ENCODE assay signal across 8 mouse cellular contexts in the genomic region with DNA sequence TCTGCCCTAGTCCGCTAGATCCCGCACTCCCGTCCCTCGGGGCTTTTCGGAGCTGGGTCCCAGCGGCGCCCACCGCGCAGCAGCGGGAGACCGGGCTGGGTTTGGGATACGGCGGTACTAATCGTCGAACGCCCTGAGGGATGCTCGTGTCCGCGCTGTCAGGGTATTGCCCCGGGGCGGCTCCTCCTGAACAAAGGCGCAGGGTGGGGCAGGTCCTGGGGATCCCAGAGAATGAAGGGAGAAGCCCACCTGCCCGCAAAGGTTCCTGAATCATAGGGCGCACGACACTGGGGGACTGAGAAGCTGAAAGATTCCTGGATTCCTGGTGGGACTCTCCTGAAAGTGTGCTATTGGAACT. TPM values are rescaled to one million over a fixed set of nuclear protein-coding genes. Genes with fewer than 3 reads are reported as not detected.
DNase-seq lines count a peak whose midpoint lies in the region; ATAC-seq lines count a peak whose summit lies in the region.
"Had no signal": no experiment of that assay in that cellular context is flagged by ENCODE, and none has a peak within 500 bp of the region (broad histone marks: within the 10 kb centered on the region; RNA-seq: fewer than 3 reads in every experiment).

No protein-coding gene starts in this region.

- H3K4me3 ChIP-seq in liver, embryonic 12.5 days, result peak overlapping the region; percentile 40
- peak overlapping the region; percentile 48 for H3K4me3 ChIP-seq in forebrain, embryonic 13.5 days
- peak overlapping the region; percentile 46 for H3K4me3 ChIP-seq in limb, embryonic 12.5 days (replicated peaks)
- H3K4me3 ChIP-seq in stomach, embryonic 14.5 days (ENCODE audit: low read depth, low read length), result peak overlapping the region; percentile 36

- H3K36me3 ChIP-seq in liver, embryonic 12.5 days, result no peaks in the 10 kb centered on the region
- no peaks in the 10 kb centered on the region for H3K36me3 ChIP-seq in forebrain, embryonic 13.5 days (ENCODE audit: poor library complexity, severe bottlenecking)
- H3K36me3 ChIP-seq in limb, embryonic 12.5 days, result no peaks in the 10 kb centered on the region
- no peaks in the 10 kb centered on the region for H3K36me3 ChIP-seq in stomach, embryonic 14.5 days (ENCODE audit: control insufficient read depth, insufficient read depth, low read length)

- 5% methylated on average over 25 of the region's 25 CpGs for WGBS in liver, embryonic 12.5 days (ENCODE audit: insufficient replicate concordance)
- WGBS in forebrain, embryonic 13.5 days, result under 1% methylated on average over 25 of the region's 25 CpGs
- WGBS in limb, embryonic 12.5 days, result 2% methylated on average over 25 of the region's 25 CpGs
- under 1% methylated on average over 25 of the region's 25 CpGs for WGBS in stomach, embryonic 14.5 days

- H3K9ac ChIP-seq in liver, embryonic 12.5 days, result no peak overlapping the region
- peak overlapping the region; percentile 63 for H3K9ac ChIP-seq in forebrain, embryonic 13.5 days
- H3K9ac ChIP-seq in limb, embryonic 12.5 days (replicated peaks), result 0 out of 2 replicates have a peak overlapping the region, but pooled peaks have one; percentile 12
- no peak overlapping the region for H3K9ac ChIP-seq in stomach, embryonic 14.5 days (replicated peaks; ENCODE audit: low read depth, low read length)

- no peak for DNase-seq in liver
- DNase-seq in frontal cortex, postnatal 25 days (ENCODE audit: low spot score in 2 of 2), result no peak
- DNase-seq in adrenal gland, adult 18-20 months (ENCODE audit: low spot score in 2 of 2), result no peak
- DNase-seq: gastrocnemius, postnatal 10 days had no signal

- 0 out of 2 replicates have a peak, but pooled peaks cover 5% of the 10 kb centered on the region for H3K4me1 ChIP-seq in liver, embryonic 12.5 days
- peaks cover 7% of the 10 kb centered on the region for H3K4me1 ChIP-seq in forebrain, embryonic 13.5 days
- peaks cover 9% of the 10 kb centered on the region for H3K4me1 ChIP-seq in limb, embryonic 12.5 days (replicated peaks)
- H3K4me1 ChIP-seq in stomach, embryonic 14.5 days (ENCODE audit: control insufficient read depth, insufficient read depth, low read length), result no peaks in the 10 kb centered on the region

- peaks cover 87% of the 10 kb centered on the region for H3K27me3 ChIP-seq in liver, embryonic 12.5 days (replicated peaks)
- peaks cover 62% of the 10 kb centered on the region for H3K27me3 ChIP-seq in forebrain, embryonic 13.5 days
- peaks cover 88% of the 10 kb centered on the region for H3K27me3 ChIP-seq in limb, embryonic 12.5 days
- H3K27me3 ChIP-seq in stomach, embryonic 14.5 days (ENCODE audit: control insufficient read depth, insufficient read depth, low read length), result peaks cover 39% of the 10 kb centered on the region

- no peaks in the 10 kb centered on the region for H3K9me3 ChIP-seq in liver, embryonic 12.5 days (replicated peaks)
- no peaks in the 10 kb centered on the region for H3K9me3 ChIP-seq in forebrain, embryonic 13.5 days (replicated peaks)
- no peaks in the 10 kb centered on the region for H3K9me3 ChIP-seq in limb, embryonic 12.5 days
- H3K9me3 ChIP-seq in stomach, embryonic 14.5 days (ENCODE audit: control insufficient read depth, low read depth, low read length), result no peaks in the 10 kb centered on the region

- ATAC-seq in liver, embryonic 12.5 days, result no peak
- ATAC-seq in forebrain, embryonic 13.5 days, result no peak; the same call in 1 of the 2 replicates
- no peak for ATAC-seq in limb, embryonic 12.5 days (ENCODE audit: insufficient number of reproducible peaks, insufficient read depth, low FRiP score, low TSS enrichment, low read depth)
- no peak for ATAC-seq in stomach, embryonic 14.5 days (ENCODE audit: insufficient number of reproducible peaks, insufficient read depth, low FRiP score, low read depth)

- no peak overlapping the region for H3K27ac ChIP-seq in liver, embryonic 12.5 days
- H3K27ac ChIP-seq in forebrain, embryonic 13.5 days, result peak overlapping the region; percentile 41; the same call in 1 of the 2 replicates
- no peak overlapping the region for H3K27ac ChIP-seq in limb, embryonic 12.5 days
- no peak overlapping the region for H3K27ac ChIP-seq in stomach, embryonic 14.5 days (ENCODE audit: low read length)

- peak overlapping the region; percentile 59 for H3K4me2 ChIP-seq in liver, embryonic 12.5 days
- peak overlapping the region; percentile 73 for H3K4me2 ChIP-seq in forebrain, embryonic 13.5 days
- peak overlapping the region; percentile 77 for H3K4me2 ChIP-seq in limb, embryonic 12.5 days
- H3K4me2 ChIP-seq in stomach, embryonic 14.5 days (replicated peaks; ENCODE audit: low read depth, low read length), result peak overlapping the region; percentile 62

RNA-seq across cellular contexts. Expression of a gene that starts 20.5 kb away (rescaled TPM):
- polyA plus RNA-seq in liver, embryonic 12.5 days (2016; fragmentation: Nextera tagmentation; extraction: Ambion mirVana), result 0.96 and 1.4 TPM in 2 replicates
- 4.0 and 6.2 TPM in 2 replicates for polyA plus RNA-seq in forebrain, embryonic 13.5 days (2015; fragmentation: Nextera tagmentation; extraction: Ambion mirVana)
- 1.1 TPM in 2 replicates for polyA plus RNA-seq in limb, embryonic 12.5 days (2016; fragmentation: Nextera tagmentation; extraction: Ambion mirVana)
- polyA plus RNA-seq in stomach, embryonic 14.5 days (2014; fragmentation: Nextera tagmentation; extraction: Ambion mirVana), result 5.6 and 6.6 TPM in 2 replicates
- total RNA-seq in adrenal gland, adult 18-20 months (2021), result 10 to 100 TPM in 1 of 2 experiments, 1 to 10 TPM in 1; 8.2 to 10.9 TPM

RNA-seq across cellular contexts. Expression of a gene that starts 29.2 kb away (rescaled TPM):
- 14.7 and 16.0 TPM in 2 replicates for polyA plus RNA-seq in liver, embryonic 12.5 days (2016; fragmentation: Nextera tagmentation; extraction: Ambion mirVana)
- polyA plus RNA-seq in forebrain, embryonic 13.5 days (2015; fragmentation: Nextera tagmentation; extraction: Ambion mirVana), result 1.1 TPM in 2 replicates
- polyA plus RNA-seq in limb, embryonic 12.5 days (2016; fragmentation: Nextera tagmentation; extraction: Ambion mirVana), result 0.58 and 0.84 TPM in 2 replicates
- polyA plus RNA-seq in stomach, embryonic 14.5 days (2014; fragmentation: Nextera tagmentation; extraction: Ambion mirVana), result 0.61 and 0.86 TPM in 2 replicates
- 1 to 10 TPM; 3.0 to 3.7 TPM for total RNA-seq in adrenal gland, adult 18-20 months (2021)

RNA-seq across cellular contexts. Expression of a gene that starts 59.1 kb away (rescaled TPM):
- polyA plus RNA-seq in liver, embryonic 12.5 days (2016; fragmentation: Nextera tagmentation; extraction: Ambion mirVana), result 49.6 and 50.1 TPM in 2 replicates
- 9.3 and 11.8 TPM in 2 replicates for polyA plus RNA-seq in forebrain, embryonic 13.5 days (2015; fragmentation: Nextera tagmentation; extraction: Ambion mirVana)
- polyA plus RNA-seq in limb, embryonic 12.5 days (2016; fragmentation: Nextera tagmentation; extraction: Ambion mirVana), result 22.5 and 25.7 TPM in 2 replicates
- 24.0 and 24.4 TPM in 2 replicates for polyA plus RNA-seq in stomach, embryonic 14.5 days (2014; fragmentation: Nextera tagmentation; extraction: Ambion mirVana)
- total RNA-seq in adrenal gland, adult 18-20 months (2021), result 100 to 1,000 TPM; 203 to 205 TPM

Comparison
In these comparisons a context has a peak if more than half of its experiments do, and no peak if none do; other contexts are left out.
1. H3K9ac ChIP-seq: peak in forebrain, embryonic 13.5 days (single experiment) and limb, embryonic 12.5 days (single experiment); none in liver, embryonic 12.5 days (single experiment) and stomach, embryonic 14.5 days (single experiment).
2. Peak in every context shown above with its lines, with median percentiles within 50 percentile points of each other: H3K4me2 ChIP-seq and H3K4me3 ChIP-seq.